Mouse (Mus musculus) adrenal gland (tissue): ENCODE measurements around the gene Fgfr2.

Experiments used
- intact Hi-C: fragments of 180-260 bp; cut with DNase I; formaldehyde crosslinking; loops from one replicate; pipeline ENCODE4 v1.15.1; 2025

Gene Fgfr2

GRCm38 (mm10) chr7:130553321-130553720 lies 2569.8 kb downstream of the Fgfr2 start:
- intact Hi-C loops = no loop called here

DNA sequence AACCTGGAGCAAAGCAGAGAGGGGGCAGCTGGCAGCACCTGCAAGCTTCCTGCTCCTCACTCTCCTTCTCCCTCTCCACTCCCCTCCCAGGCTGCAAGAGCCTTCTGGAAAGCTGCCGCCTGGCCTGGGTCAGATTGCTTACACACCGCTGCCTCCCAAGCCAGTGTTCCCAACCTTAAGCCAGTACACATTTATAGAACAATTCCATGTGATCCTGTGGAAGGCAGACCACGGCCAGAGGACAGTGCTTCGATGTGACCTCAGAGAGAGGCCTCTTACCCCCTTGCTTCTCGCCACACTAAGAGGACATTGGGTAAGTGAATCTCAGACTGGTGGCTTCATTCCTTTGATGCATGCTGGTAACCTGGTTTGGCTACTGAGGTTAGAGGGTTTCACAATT lies 2570.4 kb downstream of the Fgfr2 start:
- intact Hi-C loops = no loop called here

DNA sequence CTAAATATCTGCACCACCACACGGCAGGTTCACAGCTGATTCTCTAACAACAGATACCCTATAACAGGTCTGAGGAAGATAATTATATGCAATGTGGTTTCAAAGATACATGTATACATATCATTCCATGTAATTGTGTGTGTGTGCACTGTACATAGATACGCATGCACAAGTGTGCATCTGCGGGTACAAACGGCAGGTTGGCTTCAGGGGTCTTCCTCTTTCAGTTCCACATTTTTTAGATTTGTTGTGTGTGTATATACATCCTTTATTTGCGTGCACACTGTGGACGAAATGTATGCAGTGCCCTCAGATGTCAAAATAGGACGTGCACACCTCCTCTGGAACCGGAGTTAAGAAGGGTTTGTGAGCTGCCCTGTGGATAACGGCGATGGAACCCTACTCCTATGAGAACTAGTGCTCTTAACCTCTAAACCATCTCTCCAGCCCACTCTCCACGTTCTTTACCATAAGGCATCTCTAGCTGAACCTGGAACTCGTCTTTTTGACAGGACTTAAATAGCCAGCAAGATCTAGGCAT lies 2575.4 kb downstream of the Fgfr2 start:
- intact Hi-C loops = no loop called here

- intact Hi-C loops = no loop called here
Measured at GRCm38 (mm10) chr7:130546791-130547484, 2576.2 kb downstream of the Fgfr2 start.

DNA sequence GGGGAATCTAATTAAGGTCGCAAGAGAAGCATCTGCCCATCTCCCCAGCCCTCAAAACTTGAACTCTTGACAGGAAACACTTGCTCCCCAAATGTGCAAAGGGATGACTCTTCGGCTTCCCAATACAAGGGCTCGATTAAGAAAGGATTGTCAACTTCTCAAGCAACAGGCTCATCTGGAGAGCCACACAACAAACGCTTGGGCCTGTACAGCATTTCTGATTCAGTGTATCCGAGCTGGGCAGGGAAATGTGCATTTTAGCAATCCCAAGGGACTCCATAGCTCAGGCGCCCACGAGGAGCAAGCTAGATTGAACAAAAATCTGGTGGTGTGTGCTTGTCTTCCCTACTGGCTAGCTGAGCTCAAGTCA lies 2576.7 kb downstream of the Fgfr2 start:
- intact Hi-C loops = no loop called here

DNA sequence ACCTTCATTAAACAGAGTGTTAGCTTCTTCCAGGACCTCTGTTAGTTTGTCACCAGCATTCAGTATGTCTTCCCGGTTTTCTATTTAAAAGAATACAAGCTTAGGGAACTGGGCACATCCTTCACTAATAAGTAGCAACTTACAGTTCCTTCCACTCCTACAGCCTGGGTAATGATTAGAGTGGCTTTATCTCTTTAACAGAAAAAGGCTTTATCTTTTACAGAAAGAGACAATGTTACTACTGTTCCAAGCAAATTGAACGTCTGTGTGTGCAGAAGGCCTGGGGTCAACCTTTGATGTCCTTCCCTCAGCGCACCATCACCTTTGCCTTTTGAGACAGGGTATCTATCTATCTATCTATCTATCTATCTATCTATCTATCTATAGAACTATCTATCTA lies 2577.3 kb downstream of the Fgfr2 start:
- intact Hi-C loops = no loop called here

- intact Hi-C loops = no loop called here
Measured at GRCm38 (mm10) chr7:130545401-130545800, 2577.7 kb downstream of the Fgfr2 start.

- intact Hi-C loops = no loop called here
Measured at GRCm38 (mm10) chr7:130543181-130543580, 2580.0 kb downstream of the Fgfr2 start.

DNA sequence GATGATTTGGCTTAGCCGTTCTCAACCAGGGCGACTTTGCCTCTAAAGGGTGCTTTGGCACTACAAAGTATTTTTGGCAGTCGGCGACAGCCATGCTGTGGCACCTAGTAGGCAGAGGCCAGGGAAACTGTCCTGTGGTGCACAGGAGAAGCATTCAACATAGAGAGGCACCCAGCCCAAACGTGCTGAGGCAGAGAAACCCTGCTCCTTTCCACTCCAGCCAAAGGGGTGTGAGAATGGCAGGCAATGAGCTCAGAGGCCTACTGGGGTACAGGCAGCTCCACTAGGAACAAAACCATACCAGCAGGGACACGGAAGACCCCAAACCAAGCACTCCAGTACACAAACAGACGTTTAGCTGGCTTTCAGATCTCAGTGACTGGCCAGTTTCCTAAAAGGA lies 2583.0 kb downstream of the Fgfr2 start:
- intact Hi-C loops = no loop called here

- intact Hi-C loops = loop anchor here (5.0 kb wide), 1 partner anchor 65 kb away; no protein-coding TSS in a partner anchor
Measured at GRCm38 (mm10) chr7:130537068-130537467, 2586.1 kb downstream of the Fgfr2 start.

- intact Hi-C loops = loop anchor here (5.0 kb wide), 1 partner anchor 67 kb away; no protein-coding TSS in a partner anchor
Measured at GRCm38 (mm10) chr7:130535174-130535573, 2588.0 kb downstream of the Fgfr2 start.

- intact Hi-C loops = loop anchor here (5.0 kb wide), 1 partner anchor 229 kb away; no protein-coding TSS in a partner anchor
Measured at GRCm38 (mm10) chr7:130533316-130534260, 2589.6 kb downstream of the Fgfr2 start.

DNA sequence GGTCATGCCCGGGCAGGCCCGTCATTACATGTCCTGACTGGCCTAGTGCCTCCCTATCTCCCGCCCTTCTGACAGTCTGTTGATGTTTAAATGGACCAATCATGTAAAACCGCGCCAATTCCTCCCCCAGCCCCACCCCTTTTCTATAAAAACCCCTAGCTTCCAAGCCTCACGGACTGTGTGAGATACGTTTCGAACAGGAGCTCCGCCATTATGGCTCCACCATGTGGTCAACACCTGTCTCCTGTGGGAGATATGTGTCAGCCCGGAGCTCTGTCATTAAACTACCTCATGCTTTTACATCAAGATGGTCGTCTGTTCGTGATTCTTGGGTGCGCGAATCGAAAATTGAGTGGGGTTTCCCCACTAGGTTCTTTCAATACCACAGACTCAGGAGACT lies 2592.0 kb downstream of the Fgfr2 start:
- intact Hi-C loops = loop anchor here (5.0 kb wide), 1 partner anchor 231 kb away; no protein-coding TSS in a partner anchor

DNA sequence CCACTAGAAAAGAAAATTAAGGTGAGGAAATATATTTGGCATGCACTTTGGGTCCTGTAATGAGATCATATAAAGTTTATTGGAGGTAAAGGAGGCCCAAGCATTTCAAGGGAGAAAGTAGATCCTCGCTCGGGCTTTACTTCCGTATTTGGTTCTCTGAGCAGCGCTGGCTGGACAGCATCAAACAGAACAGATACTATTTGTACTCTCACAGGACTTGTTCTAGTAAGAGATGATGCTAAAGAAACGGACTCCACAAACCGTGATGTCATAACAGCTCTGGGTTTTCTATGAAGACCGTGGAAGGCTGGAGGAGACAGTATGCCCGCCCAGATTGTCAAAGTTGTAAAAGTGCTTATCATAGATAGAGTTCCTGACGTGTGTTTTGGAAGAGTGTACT lies 2595.8 kb downstream of the Fgfr2 start:
- intact Hi-C loops = no loop called here

DNA sequence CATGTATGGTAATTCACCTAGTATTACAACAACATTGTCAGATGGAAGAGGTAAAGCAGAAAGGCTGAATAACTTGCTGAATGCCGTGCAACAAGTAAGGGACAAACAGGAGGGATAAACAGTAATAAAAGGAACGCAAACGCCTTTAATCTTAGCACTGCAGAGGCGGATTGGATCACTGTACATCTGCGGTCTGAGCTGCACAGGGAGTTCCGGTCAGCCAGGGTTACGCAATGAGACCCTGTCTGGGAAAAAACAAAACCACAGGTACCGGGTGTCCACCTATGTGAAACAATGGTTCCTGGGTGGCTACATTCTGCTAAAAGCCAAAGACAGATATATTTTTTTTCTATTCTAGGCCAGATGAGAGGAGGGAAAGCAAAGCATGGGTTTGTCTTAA lies 2599.7 kb downstream of the Fgfr2 start:
- intact Hi-C loops = no loop called here

DNA sequence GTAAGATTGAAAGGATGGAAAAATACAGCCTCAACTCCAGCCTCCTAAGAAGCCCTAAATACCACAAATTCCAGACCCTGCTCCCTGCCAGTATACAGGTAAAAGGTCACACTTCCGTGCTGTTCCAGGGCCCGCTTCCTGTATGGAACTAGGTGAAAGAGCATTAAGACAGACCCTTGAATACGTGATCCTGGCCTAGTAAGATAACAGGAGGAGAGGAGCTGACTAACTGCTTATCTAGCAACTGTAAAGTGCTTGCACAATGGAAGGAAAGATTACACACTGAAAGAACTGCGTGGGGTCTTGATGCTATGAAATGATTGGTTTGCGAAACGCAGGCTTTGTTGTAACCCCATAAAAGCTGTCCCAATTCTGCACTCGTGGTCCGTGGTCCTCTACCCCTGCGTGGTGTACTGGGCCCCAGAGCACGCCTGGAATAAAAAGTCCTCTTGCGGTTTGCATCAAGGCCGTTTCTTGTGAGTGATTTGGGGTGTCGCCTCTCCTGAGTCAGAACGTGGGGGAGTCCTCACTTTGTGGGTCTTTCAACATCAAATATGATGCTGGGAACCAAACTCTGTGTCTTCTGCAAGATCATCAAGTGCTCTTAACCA lies 2602.2 kb downstream of the Fgfr2 start:
- intact Hi-C loops = no loop called here

- intact Hi-C loops = no loop called here
Measured at GRCm38 (mm10) chr7:130520049-130520425, 2603.1 kb downstream of the Fgfr2 start, which contains the start of gene Ate1. Gene Ate1, minus strand, starts transcription at chr7:130520369.

DNA sequence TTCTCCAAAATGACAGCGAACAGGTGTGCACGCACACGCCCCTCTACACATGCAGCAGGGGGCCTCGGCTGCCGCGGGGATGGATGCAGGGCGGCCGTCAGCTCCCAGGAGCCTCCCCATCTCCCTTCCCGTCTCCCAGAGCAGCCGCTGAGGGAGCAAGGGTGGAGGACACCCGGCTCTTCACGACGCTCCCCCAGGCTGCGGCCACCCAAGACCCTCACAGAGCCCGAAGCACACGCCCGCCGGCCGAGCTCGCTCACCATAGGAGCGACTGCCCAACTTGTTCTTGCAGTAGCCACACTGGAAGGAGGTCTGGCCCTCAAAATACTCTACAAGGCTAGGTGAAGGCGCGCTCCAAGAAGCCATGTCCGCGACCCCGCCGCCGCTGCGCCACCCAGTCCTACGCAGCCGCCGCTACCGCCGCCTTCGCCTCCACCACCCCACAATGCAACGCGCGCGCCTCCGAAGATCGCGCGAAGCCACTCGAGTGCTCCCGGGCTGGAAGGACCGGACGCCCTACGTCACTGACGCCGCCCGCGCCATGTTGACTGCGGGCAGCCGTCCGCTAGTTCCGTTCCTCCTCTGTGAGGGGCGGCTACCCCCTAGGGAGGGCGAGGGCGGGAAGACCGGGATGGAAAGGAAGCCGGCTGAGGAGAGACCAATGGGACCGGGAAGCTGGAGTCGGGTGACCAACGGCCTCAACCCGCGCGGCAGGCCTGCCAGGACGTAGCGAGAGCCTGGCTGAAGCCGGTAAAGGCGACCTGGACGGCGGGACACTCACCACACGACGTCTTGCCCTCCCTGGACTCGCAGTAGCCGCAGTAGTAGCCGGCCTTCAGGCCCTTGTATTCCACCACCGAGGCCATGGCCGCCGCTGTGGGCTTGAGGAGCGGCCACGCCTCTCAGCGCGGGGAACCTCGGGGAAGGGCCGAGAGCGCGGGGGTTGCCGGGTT lies 2603.8 kb downstream of the Fgfr2 start:
- intact Hi-C loops = no loop called here

- intact Hi-C loops = no loop called here
Measured at GRCm38 (mm10) chr7:130518213-130519095, 2604.7 kb downstream of the Fgfr2 start.
